Mouse (Mus musculus) cerebellum, adult 9-11 months (tissue): ENCODE measurements around the gene Pitpnc1.
A peak's percentile ranks its signal among the peaks of the same experiment; 100 is the strongest.

Experiments
- DNase-seq: peaks from one replicate; pipeline ENCODE4 v3.0.0; 2022

The Pitpnc1 gene

GRCm38 (mm10) chr11:107437723-107438122 is 32.8 kb downstream of the Pitpnc1 start:
- DNase-seq: no peak

GRCm38 (mm10) chr11:107435776-107436449 is 34.6 kb downstream of the Pitpnc1 start:
- DNase-seq: no peak

GRCm38 (mm10) chr11:107431197-107431965 is 39.1 kb downstream of the Pitpnc1 start:
- DNase-seq: no peak

GRCm38 (mm10) chr11:107428011-107428410 is 42.5 kb downstream of the Pitpnc1 start:
- DNase-seq: no peak

GRCm38 (mm10) chr11:107424176-107424575 is 46.3 kb downstream of the Pitpnc1 start:
- DNase-seq: no peak

GRCm38 (mm10) chr11:107422356-107422754 is 48.1 kb downstream of the Pitpnc1 start:
- DNase-seq: no peak

GRCm38 (mm10) chr11:107421751-107422355 is 48.6 kb downstream of the Pitpnc1 start:
- DNase-seq: no peak

- no peak for DNase-seq
Measured at GRCm38 (mm10) chr11:107419925-107420324, 50.6 kb downstream of the Pitpnc1 start.

GRCm38 (mm10) chr11:107417041-107417583 is 53.4 kb downstream of the Pitpnc1 start:
- no peak for DNase-seq

GRCm38 (mm10) chr11:107416561-107416926 is 54.0 kb downstream of the Pitpnc1 start:
- DNase-seq: no peak

- no peak for DNase-seq
Measured at GRCm38 (mm10) chr11:107415901-107416560, 54.5 kb downstream of the Pitpnc1 start.

- no peak for DNase-seq
Measured at GRCm38 (mm10) chr11:107414996-107415747, 55.3 kb downstream of the Pitpnc1 start.

- peak; percentile 65 for DNase-seq
Measured at GRCm38 (mm10) chr11:107413251-107413655, 57.2 kb downstream of the Pitpnc1 start.

GRCm38 (mm10) chr11:107412128-107412527 is 58.4 kb downstream of the Pitpnc1 start:
- no peak for DNase-seq

- DNase-seq: no peak
Measured at GRCm38 (mm10) chr11:107411576-107411975, 58.9 kb downstream of the Pitpnc1 start.

GRCm38 (mm10) chr11:107410804-107411203 is 59.7 kb downstream of the Pitpnc1 start:
- no peak for DNase-seq

- no peak for DNase-seq
Measured at GRCm38 (mm10) chr11:107410090-107410732, 60.3 kb downstream of the Pitpnc1 start.

GRCm38 (mm10) chr11:107408886-107409285 is 61.6 kb downstream of the Pitpnc1 start:
- no peak for DNase-seq

GRCm38 (mm10) chr11:107407698-107408097 is 62.8 kb downstream of the Pitpnc1 start:
- DNase-seq: no peak

- DNase-seq: no peak
Measured at GRCm38 (mm10) chr11:107405606-107406333, 64.7 kb downstream of the Pitpnc1 start.

- no peak for DNase-seq
Measured at GRCm38 (mm10) chr11:107403309-107403708, 67.2 kb downstream of the Pitpnc1 start.
